Mouse (Mus musculus) embryo, embryonic 9.5 days (tissue): Measurements from ENCODE around the gene F3.
"Not testable (repeated sequence)": the region's sequence is repeated elsewhere in the genome, so short reads cannot be mapped to it uniquely, and the experiment has no call there.

Source experiments
- DNase-seq: peaks from one replicate; pipeline ENCODE4 v3.0.0-alpha.2; 2017; ENCODE audit errors: extremely low spot score

Gene F3

GRCm38 (mm10) chr3:121738742-121739342 lies 15.5 kb downstream of the F3 start:
- no peak for DNase-seq

- no peak for DNase-seq
Measured at GRCm38 (mm10) chr3:121739489-121740213, 16.3 kb downstream of the F3 start.

- not testable (repeated sequence) for DNase-seq
Measured at GRCm38 (mm10) chr3:121741186-121741848, 18.0 kb downstream of the F3 start.

- not testable (repeated sequence) for DNase-seq
Measured at GRCm38 (mm10) chr3:121754319-121755090, 31.2 kb downstream of the F3 start.

GRCm38 (mm10) chr3:121755152-121755551 lies 31.8 kb downstream of the F3 start:
- no peak for DNase-seq

GRCm38 (mm10) chr3:121758373-121758772 lies 35.0 kb downstream of the F3 start:
- no peak for DNase-seq

GRCm38 (mm10) chr3:121762056-121762852 lies 38.9 kb downstream of the F3 start:
- no peak for DNase-seq

- no peak for DNase-seq
Measured at GRCm38 (mm10) chr3:121766048-121766447, 42.7 kb downstream of the F3 start.

- DNase-seq: no peak
Measured at GRCm38 (mm10) chr3:121766818-121767217, 43.5 kb downstream of the F3 start.

GRCm38 (mm10) chr3:121768770-121769169 lies 45.4 kb downstream of the F3 start:
- no peak for DNase-seq

GRCm38 (mm10) chr3:121773336-121773735 lies 50.0 kb downstream of the F3 start:
- DNase-seq: not testable (repeated sequence)

- DNase-seq: peak; percentile 59
Measured at GRCm38 (mm10) chr3:121777943-121778342, 54.6 kb downstream of the F3 start.

- no peak for DNase-seq
Measured at GRCm38 (mm10) chr3:121783020-121783419, 59.7 kb downstream of the F3 start.
